Mouse (Mus musculus) right cerebral cortex, postnatal 25 days (tissue): ENCODE results near the gene Kif1b.

Experiments
- DNase-seq: peaks from one replicate; pipeline ENCODE4 v3.0.0; 2022

Kif1b gene

GRCm38 (mm10) chr4:149131789-149132565, 175.5 kb downstream of the Kif1b start:
- no peak for DNase-seq

GRCm38 (mm10) chr4:149131021-149131752, 176.3 kb downstream of the Kif1b start:
- DNase-seq: no peak

- no peak for DNase-seq
These were observed 179.0 kb downstream of the Kif1b start for GRCm38 (mm10) chr4:149128467-149128866.

GRCm38 (mm10) chr4:149126663-149127062, 180.8 kb downstream of the Kif1b start, which contains the start of gene Cort:
Gene Cort, minus strand, starts transcription at chr4:149126763.
- DNase-seq: no peak
